Mouse (Mus musculus) forebrain, embryonic 16.5 days (tissue): ENCODE measurements around the gene Nostrin. TPM values are rescaled to one million over a fixed set of nuclear protein-coding genes. Genes with fewer than 3 reads are reported as not detected.

ENCODE experiments used
- ATAC-seq: fragments of 200-750 bp; cut with Nextera tagmentation; 2 replicates; pipeline ENCODE4 v1.8.0; 2017; ENCODE audit warnings: mild to moderate bottlenecking, moderate library complexity
- H3K27ac ChIP-seq: fragments of 300-500 bp; sonication (generic); 2 replicates; pipeline ENCODE4 v1.5.1; 2014; ENCODE audit warnings: low read length, control low read depth
- H3K27me3 ChIP-seq: fragments of 300-500 bp; sonication (generic); replicated peaks from 2 replicates; pipeline ENCODE4 v1.6.1; 2014; ENCODE audit warnings: low read length; ENCODE audit not compliant: control insufficient read depth, insufficient read depth
- H3K36me3 ChIP-seq: fragments of 300-500 bp; sonication (generic); 2 replicates; pipeline ENCODE4 v1.6.1; 2014; ENCODE audit not compliant: control insufficient read depth, insufficient read depth
- H3K4me1 ChIP-seq: fragments of 300-500 bp; sonication (generic); replicated peaks from 2 replicates; pipeline ENCODE4 v1.6.1; 2014; ENCODE audit warnings: low read length; ENCODE audit not compliant: control insufficient read depth, insufficient read depth
- H3K4me2 ChIP-seq: fragments of 300-500 bp; sonication (generic); 2 replicates; pipeline ENCODE4 v1.6.1; 2014; ENCODE audit warnings: mild to moderate bottlenecking, low read length, control low read depth
- H3K4me3 ChIP-seq: fragments of 300-500 bp; sonication (generic); replicated peaks from 2 replicates; pipeline ENCODE4 v1.5.1; 2014; ENCODE audit warnings: mild to moderate bottlenecking, low read length, control low read depth
- H3K9ac ChIP-seq: fragments of 300-500 bp; sonication (generic); replicated peaks from 2 replicates; pipeline ENCODE4 v1.6.1; 2014; ENCODE audit warnings: low read depth, low read length, control low read depth
- H3K9me3 ChIP-seq: fragments of 300-500 bp; sonication (generic); 2 replicates; pipeline ENCODE4 v1.6.1; 2016; ENCODE audit warnings: low read length; ENCODE audit not compliant: control insufficient read depth
- WGBS: fragments of 180-500 bp; shearing (Covaris S2); extraction: QIAGEN DNeasy Blood & Tissue Kit; methylation state at CpG from one replicate; pipeline ENCODE4 v1.1.7; 2014; 5-methylcytosine and 5-hydroxymethylcytosine counted together
- polyA plus RNA-seq: library from polyadenylated mRNA; unstranded; fragments of >200 nt; fragmentation: Nextera tagmentation; extraction: Ambion mirVana; gene quantifications from 2 replicates; pipeline ENCODE4 v1.2.1, GENCODE M21; 2015

Gene Nostrin
- polyA plus RNA-seq, 1 experiment from 2014 or later, result 2.2 TPM

- Histone ChIP-seq H3K27ac (no peak overlapping the region), H3K9me3 (no peaks in the 10 kb centered on the region), H3K27me3 (no peaks in the 10 kb centered on the region), H3K9ac (no peak overlapping the region), H3K36me3 (no peaks in the 10 kb centered on the region), H3K4me1 (no peaks in the 10 kb centered on the region), H3K4me2 (no peak overlapping the region), H3K4me3 (no peak overlapping the region)
- ATAC-seq, result no peak
- 79% methylated on average over 9 of the region's 9 CpGs for WGBS
These were observed 34.9 kb downstream of the Nostrin start for GRCm38 (mm10) chr2:69170395-69171077.

DNA sequence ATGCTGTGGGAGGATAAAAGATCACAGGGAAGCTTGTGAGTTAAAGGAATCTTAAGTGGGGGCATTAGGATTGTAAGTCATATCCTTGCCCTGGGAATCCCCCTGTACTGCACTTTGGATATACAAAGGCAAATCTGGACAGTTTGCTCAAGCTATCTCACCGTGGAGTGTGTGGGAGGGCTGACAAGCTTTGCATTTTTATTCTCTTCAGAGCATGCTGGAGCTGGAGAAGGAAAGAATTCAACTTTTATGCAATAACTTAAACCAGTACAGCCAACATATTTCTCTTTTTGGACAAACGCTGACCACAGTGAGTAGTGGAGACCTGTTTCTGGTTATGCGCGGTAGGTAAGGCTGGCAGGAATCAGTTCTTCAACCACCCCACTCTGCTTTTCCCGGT is 39.7 kb downstream of the Nostrin start:
- Histone ChIP-seq H3K4me1 (no peaks in the 10 kb centered on the region), H3K27me3 (no peaks in the 10 kb centered on the region), H3K9me3 (no peaks in the 10 kb centered on the region), H3K4me3 (no peak overlapping the region), H3K27ac (no peak overlapping the region), H3K36me3 (no peaks in the 10 kb centered on the region), H3K4me2 (no peak overlapping the region), H3K9ac (no peak overlapping the region)
- ATAC-seq, result no peak
- 88% methylated on average over 5 of the region's 5 CpGs for WGBS

DNA sequence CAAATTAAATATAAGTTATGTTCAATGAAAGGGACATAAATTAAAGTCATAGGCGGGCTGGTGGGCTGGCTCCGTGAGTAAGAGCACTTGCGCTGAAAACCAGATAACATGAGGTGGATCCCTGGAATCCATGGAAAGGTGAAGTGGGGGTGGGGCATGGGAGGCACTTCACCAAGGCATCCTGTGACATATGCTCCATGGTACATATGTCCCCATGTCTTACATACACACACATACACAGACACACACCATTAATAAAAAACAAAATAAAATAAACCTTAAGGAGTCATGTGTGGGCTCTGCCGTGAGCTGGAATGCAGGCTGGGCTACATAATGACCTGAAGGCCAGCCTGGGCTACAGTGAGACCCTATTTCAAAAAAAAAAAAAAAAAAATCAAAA is 44.1 kb downstream of the Nostrin start:
- no peak overlapping the region for H3K4me2 ChIP-seq
- no peak overlapping the region for H3K9ac ChIP-seq
- no peaks in the 10 kb centered on the region for H3K4me1 ChIP-seq
- no peaks in the 10 kb centered on the region for H3K36me3 ChIP-seq
- 95% methylated on average over 4 of the region's 4 CpGs for WGBS
- no peaks in the 10 kb centered on the region for H3K27me3 ChIP-seq
- no peak overlapping the region for H3K4me3 ChIP-seq
- H3K9me3 ChIP-seq, result no peaks in the 10 kb centered on the region
- no peak overlapping the region for H3K27ac ChIP-seq
- ATAC-seq, result no peak

GRCm38 (mm10) chr2:69187990-69188389 is 52.4 kb downstream of the Nostrin start:
- no peak for ATAC-seq
- Histone ChIP-seq H3K9me3 (no peaks in the 10 kb centered on the region), H3K9ac (no peak overlapping the region), H3K27ac (no peak overlapping the region), H3K4me3 (no peak overlapping the region), H3K36me3 (no peaks in the 10 kb centered on the region), H3K4me1 (no peaks in the 10 kb centered on the region), H3K4me2 (no peak overlapping the region), H3K27me3 (no peaks in the 10 kb centered on the region)
- WGBS, result 79% methylated on average over 2 of the region's 2 CpGs

DNA sequence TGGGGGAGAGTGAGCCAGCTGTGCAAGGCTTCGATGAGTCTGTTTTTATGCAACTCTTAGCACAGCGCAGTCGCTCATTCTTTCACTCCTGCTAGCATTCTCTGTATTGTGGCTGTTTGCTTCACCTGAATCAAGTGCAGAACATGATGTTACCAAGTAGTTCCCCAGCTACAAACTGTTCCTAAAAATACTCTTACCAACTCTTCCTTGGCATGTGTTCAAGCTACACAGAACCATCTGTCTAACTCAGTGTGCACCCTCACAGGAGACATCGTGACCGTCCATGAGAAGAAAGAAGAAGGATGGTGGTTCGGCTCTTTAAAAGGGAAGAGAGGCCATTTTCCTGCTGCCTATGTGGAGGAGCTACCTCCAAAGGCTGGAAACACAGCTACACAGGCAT is 53.1 kb downstream of the Nostrin start:
- Histone ChIP-seq H3K4me1 (no peaks in the 10 kb centered on the region), H3K27ac (no peak overlapping the region), H3K9ac (no peak overlapping the region), H3K36me3 (peaks cover 3% of the 10 kb centered on the region; the same call in 1 of the 2 replicates), H3K4me2 (no peak overlapping the region), H3K4me3 (no peak overlapping the region), H3K27me3 (no peaks in the 10 kb centered on the region), H3K9me3 (no peaks in the 10 kb centered on the region)
- WGBS, result 89% methylated on average over 6 of the region's 6 CpGs
- no peak for ATAC-seq

- Histone ChIP-seq H3K27ac (no peak overlapping the region), H3K36me3 (peaks cover 6% of the 10 kb centered on the region; the same call in 1 of the 2 replicates), H3K4me1 (no peaks in the 10 kb centered on the region), H3K9ac (no peak overlapping the region), H3K4me2 (no peak overlapping the region), H3K4me3 (no peak overlapping the region), H3K27me3 (no peaks in the 10 kb centered on the region), H3K9me3 (no peaks in the 10 kb centered on the region)
- 70% methylated on average over 4 of the region's 4 CpGs for WGBS
- no peak for ATAC-seq
These were observed 53.6 kb downstream of the Nostrin start for GRCm38 (mm10) chr2:69189222-69189621.

GRCm38 (mm10) chr2:69191059-69191458 is 55.5 kb downstream of the Nostrin start:
- H3K4me1 ChIP-seq, result no peaks in the 10 kb centered on the region
- H3K9ac ChIP-seq, result no peak overlapping the region
- WGBS, result 93% methylated on average over 5 of the region's 5 CpGs
- H3K27me3 ChIP-seq, result no peaks in the 10 kb centered on the region
- H3K4me3 ChIP-seq, result no peak overlapping the region
- H3K36me3 ChIP-seq, result peaks cover 6% of the 10 kb centered on the region; the same call in 1 of the 2 replicates
- H3K9me3 ChIP-seq, result no peaks in the 10 kb centered on the region
- no peak for ATAC-seq
- H3K27ac ChIP-seq, result no peak overlapping the region
- no peak overlapping the region for H3K4me2 ChIP-seq

DNA sequence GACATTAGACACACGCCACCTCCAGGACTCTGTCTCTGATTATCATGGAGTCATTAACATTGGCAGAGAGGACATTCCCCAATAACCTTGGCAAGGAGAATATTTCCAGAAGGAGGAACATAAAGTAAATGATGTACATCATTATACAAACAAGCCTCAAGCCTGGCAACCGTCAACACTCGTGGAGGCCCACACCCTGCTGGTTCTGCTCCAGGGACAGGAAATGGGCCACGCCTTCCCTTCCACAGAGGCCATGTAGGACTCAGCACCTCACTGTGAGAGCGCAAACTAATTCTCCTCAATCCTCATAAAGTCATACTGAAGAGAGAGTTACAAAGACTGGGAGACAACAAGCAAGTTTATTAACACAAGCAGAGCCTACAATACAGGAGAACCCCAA is 58.0 kb downstream of the Nostrin start:
- ATAC-seq, result no peak
- Histone ChIP-seq H3K4me3 (no peak overlapping the region), H3K27me3 (no peaks in the 10 kb centered on the region), H3K4me1 (no peaks in the 10 kb centered on the region), H3K9me3 (no peaks in the 10 kb centered on the region), H3K4me2 (no peak overlapping the region), H3K27ac (no peak overlapping the region), H3K9ac (no peak overlapping the region), H3K36me3 (peaks cover 6% of the 10 kb centered on the region; the same call in 1 of the 2 replicates)
- 86% methylated on average over 5 of the region's 5 CpGs for WGBS

- H3K9ac ChIP-seq, result peak overlapping the region; percentile 20
- no peak overlapping the region for H3K27ac ChIP-seq
- no peak for ATAC-seq
- no peaks in the 10 kb centered on the region; the same call in 1 of the 2 replicates for H3K36me3 ChIP-seq
- H3K4me2 ChIP-seq, result peak overlapping the region; percentile 77
- H3K9me3 ChIP-seq, result no peaks in the 10 kb centered on the region
- WGBS, result 13% methylated on average over 6 of the region's 6 CpGs
- H3K27me3 ChIP-seq, result no peaks in the 10 kb centered on the region
- peaks cover 12% of the 10 kb centered on the region; the same call in 1 of the 2 replicates for H3K4me1 ChIP-seq
- peak overlapping the region; percentile 76 for H3K4me3 ChIP-seq
These were observed 69.6 kb downstream of the Nostrin start for GRCm38 (mm10) chr2:69205185-69205584.
